Mouse (Mus musculus) CD4-positive helper T cell, adult 2 months (primary cell): Measurements from ENCODE around the gene Slc44a5.
A peak's percentile ranks its signal among the peaks of the same experiment; 100 is the strongest.

ENCODE experiments used
- DNase-seq: peaks from one replicate; pipeline ENCODE4 v3.0.0-alpha.2; 2012; ENCODE audit warnings: low read depth, missing footprints, low spot score

The Slc44a5 gene

DNA sequence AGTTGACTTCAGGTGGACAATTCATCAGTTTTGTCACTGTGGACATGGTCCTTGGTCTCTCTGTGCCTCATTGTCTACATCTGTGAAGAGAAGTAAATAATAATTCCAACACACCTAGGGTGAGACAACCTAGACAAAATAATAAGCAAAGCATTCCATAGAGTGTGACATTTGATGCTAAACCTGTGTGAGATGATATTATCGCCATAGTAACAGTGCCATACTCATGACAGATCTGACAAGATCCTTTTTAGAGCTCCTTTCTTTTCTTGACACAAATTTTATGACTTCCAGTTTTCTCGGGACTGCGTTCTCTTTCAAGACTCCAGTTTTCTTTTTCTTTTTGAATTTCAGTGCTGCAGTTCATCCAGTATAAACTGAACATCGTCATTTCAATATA is 192.6 kb downstream of the Slc44a5 start:
- DNase-seq, result no peak

DNA sequence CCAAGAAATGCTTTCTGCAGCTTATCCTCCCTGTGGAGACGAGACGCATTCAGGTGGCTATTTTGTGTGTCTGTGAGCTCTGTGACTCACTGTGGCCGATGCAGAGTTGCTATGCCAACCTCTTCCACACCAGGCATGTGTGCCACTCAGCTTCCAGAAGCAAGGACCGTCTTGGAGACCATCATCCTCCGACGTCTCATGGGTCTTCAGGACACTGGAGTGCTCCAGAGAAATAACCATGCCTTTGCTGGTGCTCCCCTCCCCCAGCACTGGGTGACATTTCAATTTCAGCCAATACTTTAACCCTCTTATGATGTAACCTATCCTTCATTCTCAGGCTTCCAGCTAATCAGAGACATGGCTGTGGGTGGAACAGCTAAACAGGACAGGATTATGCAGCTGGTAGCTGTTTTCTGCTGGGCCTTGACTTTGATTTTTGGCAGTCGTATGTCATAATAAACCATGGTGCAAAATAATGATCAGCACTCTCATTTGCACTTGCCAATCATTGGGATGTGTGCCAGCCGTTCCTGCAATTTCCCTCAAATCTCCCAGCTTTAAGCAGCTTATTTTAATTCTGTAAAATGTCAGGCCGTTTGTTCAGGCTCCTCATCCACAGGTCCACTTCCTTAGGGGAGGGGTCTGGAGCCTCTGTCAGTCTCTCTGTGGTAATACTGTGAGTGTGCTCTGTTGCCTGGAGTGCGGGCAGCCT is 198.8 kb downstream of the Slc44a5 start:
- DNase-seq, result no peak

DNA sequence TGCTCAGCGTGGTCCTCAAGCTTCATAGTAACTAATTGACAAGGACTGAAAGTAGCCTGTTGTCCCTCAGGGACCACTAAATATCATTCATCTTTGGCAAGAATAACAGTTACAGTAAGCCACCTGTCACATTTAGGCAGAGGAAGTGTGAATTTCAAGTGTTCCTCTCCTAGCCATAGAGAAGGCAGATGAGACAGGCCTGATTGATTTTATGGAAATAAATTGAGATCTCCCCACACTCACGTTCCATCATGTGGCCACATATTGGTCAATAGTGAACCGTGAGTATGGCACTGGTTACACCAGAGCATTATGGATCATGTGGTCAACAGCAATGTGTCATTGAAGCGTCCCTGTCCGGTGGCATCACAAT is 199.3 kb downstream of the Slc44a5 start:
- no peak for DNase-seq

DNA sequence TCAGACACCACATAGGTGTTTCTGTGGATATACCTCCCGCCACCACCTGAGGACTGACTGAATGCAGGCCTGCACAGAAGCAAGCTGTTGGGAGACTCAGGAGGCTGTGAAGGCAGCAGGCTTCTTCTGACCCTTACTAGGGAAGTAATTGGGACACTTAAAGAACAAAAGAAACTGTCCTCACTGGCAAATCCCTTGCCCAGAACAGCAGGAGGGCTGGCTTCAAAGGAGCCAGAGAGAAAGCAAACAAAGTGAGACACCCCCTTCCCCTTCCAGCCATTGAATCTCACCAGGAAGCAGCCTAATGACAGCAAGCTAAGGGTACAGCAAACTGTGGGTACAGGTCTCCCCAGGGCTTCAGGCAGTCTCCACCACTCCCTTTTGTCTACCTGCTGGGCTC is 200.3 kb downstream of the Slc44a5 start:
- no peak for DNase-seq

DNA sequence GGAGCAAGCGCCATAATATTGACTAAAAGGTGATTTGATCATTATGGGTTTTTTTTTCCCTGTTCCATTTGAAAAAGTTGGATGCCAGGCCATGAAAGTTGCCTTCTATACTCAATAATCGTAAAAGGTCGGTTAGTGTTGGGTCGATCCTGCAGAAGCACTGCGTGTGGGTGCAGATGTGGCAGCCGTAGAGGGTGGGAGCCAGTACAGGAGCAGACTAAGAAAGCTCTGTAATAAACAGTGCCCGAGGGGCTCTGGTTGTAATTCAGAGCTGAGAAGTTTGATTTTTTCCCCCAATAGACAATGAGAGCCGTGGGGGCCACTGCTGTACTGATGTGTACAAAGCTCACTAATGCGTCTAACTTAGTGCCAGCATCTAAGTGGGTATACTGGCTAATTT is 200.8 kb downstream of the Slc44a5 start:
- DNase-seq, result no peak

DNA sequence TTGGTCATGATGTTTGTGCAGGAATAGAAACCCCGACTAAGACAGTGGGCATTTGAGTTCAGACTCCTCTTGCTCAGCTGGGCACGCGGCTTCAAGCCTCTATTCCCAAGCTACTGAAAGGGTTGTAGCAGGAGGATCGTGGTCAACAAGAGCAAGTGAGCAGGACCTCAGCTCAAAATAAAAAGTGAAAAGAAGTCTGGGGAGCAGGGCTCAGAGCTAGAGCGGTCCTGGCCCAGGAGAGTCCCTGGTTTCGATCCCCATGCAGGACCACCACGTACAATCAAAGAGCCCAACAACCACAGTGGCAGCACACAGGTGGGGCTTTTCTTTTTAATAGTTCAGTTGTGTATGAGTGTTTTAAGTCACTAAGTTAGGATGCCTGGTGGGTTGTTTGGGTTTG is 201.5 kb downstream of the Slc44a5 start:
- DNase-seq, result no peak

DNA sequence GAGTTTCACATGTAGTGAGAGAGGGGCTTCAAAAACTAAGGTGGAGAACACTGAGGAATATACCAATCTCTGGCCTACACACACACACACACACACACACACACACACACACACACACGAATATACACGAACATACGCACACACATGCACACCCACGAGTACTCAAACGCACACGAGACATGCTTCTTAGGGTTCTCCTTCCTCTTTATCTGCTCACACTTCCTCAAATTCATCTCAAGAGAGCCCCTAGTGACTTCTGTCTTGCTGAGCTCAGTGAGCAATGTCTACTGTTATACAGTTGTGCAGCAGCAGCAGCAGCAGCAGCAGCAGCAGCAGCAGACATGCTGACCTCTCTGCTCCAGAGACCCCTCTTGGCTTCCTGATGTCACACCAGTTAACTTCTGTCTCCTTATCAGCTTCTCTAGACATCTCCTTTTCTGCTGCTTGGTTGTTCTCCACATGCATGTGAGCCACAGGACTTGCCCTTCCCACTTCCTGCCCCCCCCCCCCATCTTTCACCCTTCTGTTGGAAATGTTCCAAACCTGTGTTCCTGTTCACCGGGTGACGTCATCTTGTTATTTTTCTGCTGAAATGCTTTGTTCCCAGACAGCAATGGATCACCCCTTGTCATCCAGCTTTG is 204.5 kb downstream of the Slc44a5 start:
- peak; percentile 60 for DNase-seq

DNA sequence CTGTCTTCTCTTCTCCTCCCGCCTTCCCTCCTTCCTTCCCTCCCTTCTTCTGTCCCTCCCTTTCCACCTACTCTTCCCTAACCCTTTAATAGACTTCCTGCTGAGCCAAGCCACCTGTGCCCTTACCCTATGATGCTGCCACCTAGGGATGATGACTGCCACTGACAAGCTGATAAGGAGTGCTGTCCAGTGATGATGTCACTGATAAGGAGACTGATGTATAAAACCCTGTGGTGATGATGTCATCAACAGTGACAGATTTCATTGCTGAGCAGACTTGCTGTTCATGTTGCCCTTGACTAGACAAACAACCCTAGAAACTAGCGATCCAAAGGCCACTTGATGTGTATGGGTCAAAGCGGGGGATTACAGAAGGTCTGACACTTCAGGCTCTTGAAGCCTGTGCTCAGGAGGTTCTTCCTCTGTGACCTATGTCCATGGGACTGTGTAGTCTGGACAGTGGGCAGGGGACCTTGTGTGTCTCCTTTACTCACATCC is 206.2 kb downstream of the Slc44a5 start:
- no peak for DNase-seq

GRCm38 (mm10) chr3:154182987-154183386 is 209.8 kb downstream of the Slc44a5 start:
- DNase-seq, result peak; percentile 40

DNA sequence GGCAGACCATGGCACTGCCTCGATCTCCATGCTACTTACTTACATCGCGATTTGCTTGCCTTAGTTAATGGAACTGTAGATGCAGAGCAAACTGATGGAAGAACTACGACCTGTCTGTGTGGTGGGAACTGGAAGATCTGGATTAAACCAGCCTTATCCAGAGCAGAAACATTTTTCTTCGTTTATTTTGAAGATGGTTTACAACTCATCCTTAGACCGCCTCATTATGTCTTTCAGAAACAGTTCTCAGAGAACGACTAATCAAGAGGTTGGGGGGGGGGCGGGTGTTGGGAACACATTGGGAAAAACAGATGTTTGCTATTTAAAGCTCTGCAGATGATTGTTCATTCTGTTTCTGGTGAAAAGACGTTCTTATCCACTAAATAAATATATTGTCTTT is 210.7 kb downstream of the Slc44a5 start:
- DNase-seq, result no peak

- DNase-seq, result no peak
These were observed 215.4 kb downstream of the Slc44a5 start for GRCm38 (mm10) chr3:154188668-154189067.

DNA sequence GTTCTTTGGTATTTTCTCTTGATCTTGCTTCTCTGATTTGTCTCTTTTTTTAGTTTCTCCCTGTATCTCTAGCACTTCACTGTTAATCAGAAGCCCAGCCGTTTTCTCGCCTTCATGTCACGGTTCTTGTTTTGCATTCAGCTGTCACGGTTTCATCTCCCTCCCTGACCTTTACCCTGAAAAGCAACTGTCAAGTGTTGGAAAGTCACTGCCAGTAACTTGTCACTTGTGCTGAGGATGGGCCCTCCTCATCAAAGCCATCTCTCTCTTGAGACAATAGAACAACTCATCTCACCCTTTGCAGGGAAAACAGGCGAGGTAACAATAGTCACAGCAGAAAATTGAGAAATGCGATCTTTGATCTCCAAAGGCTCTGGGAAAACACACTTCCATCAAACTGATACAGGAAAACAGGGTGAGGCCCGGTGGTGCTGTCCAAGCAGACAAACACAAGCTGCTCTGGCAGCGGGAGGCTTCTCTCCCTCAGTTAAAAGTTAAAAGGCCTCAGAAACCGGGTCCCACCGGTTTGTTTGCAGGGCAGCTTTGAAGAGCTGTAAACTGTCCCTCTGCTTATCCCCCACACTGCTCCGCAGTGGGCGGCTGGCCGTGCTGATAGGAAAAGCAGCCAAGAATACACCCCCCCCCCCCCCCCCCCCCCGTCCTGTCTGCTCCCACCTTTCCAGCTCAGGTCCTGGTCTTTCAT is 219.2 kb downstream of the Slc44a5 start:
- no peak for DNase-seq

- DNase-seq, result no peak
These were observed 220.1 kb downstream of the Slc44a5 start for GRCm38 (mm10) chr3:154193189-154193840.

DNA sequence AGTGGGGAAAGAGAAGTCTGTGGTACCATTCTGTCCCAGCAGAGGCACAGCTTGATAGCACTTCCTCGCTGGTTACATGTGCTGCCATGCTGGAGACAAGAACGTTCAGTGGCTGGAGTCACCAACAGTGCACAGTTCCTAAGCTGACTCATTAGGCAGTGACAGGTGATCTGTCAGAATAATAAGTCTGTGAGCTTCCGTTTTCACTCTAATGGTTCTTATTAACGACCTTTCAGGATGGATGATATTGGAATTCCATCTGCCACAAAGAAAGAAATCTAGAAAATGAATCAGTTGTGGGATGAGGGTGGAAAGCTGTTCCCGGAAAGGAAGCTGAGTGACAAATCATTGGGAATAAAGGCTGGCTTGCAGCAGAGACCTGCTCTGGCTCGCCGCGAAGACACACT is 227.2 kb downstream of the Slc44a5 start:
- no peak for DNase-seq

GRCm38 (mm10) chr3:154201796-154202195 is 228.6 kb downstream of the Slc44a5 start:
- no peak for DNase-seq

DNA sequence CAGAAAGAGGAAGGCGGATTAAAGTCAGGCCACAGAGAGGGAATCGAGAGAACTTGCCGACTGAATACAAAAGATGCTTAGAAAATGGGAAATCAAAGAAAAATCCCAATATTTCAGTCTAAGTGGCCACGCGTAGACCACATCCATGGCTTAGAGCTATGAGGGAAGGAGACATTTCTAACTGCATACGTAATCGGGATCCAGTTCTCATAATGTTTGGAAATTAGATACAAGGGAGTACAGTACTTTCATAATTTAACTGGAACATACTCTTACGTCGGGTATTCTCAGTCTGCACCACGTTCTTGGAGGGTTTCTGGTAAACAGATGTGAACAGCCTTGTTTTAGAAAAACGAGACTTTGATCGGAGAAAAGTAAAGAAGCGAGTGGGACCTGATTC is 229.1 kb downstream of the Slc44a5 start:
- no peak for DNase-seq

DNA sequence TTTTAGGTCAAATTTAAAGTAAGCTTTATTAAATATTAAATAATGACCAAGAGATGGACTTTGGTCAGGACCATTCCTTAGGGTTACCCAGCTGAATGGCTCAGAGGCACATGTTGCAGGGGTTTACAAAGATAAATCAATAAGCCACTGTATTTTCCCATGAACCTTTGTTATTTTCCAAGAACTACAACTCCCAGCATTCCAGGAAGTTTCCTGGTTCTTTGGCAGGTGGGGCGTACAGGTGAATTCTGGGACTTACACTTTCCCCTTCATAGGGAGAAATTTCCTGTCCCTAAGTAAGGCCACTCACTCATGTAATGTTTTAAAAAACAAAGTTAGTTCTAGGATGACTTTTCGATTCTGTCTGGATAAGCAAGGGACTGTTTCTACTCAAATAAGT is 235.2 kb downstream of the Slc44a5 start:
- no peak for DNase-seq

- no peak for DNase-seq
These were observed 236.0 kb downstream of the Slc44a5 start for GRCm38 (mm10) chr3:154209201-154209754.

GRCm38 (mm10) chr3:154209776-154210430 is 236.7 kb downstream of the Slc44a5 start:
- DNase-seq, result no peak

DNA sequence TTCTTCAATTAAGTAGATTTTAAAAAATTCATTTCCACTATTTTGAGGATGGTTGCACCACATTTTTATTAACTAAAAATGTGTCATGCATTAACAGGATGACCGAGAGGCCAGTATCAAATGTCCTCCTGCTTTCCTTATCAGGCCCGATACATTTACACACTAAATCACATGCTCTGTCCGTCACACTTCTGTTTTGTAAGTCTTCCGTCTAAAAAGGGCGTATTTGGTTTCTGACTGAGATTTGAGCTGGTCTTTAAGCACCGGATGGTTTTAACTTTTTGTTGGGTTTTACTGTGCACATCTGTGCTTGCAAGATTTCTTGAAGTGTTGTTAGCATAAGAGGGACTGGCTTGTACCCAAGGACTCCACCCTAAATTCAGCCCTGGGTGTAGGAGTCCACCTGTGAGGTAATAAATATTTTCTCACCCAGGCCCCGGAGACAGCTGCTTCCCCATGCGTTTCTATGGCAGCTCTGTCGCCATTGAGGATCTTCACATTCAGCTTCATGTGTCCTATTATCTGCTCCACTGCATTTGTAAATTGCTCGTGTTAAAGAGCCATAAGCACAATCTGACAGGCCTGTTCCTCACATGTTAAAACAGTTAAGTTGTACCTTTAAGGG is 237.3 kb downstream of the Slc44a5 start:
- DNase-seq, result no peak

- no peak for DNase-seq
These were observed 239.3 kb downstream of the Slc44a5 start for GRCm38 (mm10) chr3:154212551-154212950.
